Mouse (Mus musculus): ENCODE results near the gene Thada. TPM values are rescaled to one million over a fixed set of nuclear protein-coding genes. Genes with fewer than 3 reads are reported as not detected.

Gene Thada
- 1 to 10 TPM; 5.6 to 6.8 TPM for total RNA-seq (2021)
- long read RNA-seq, experiment 1, full-length matches to known transcripts: 2 of 3 reads
- long read RNA-seq, experiment 1, partial matches to known transcripts: 0 of 3 reads
- long read RNA-seq, experiment 1, other reads (novel, unspliced or antisense): 1 of 3 reads
- long read RNA-seq, experiment 2, partial matches to known transcripts: 2 of 3 reads
- long read RNA-seq, experiment 2, other reads (novel, unspliced or antisense): 1 of 3 reads

DNA sequence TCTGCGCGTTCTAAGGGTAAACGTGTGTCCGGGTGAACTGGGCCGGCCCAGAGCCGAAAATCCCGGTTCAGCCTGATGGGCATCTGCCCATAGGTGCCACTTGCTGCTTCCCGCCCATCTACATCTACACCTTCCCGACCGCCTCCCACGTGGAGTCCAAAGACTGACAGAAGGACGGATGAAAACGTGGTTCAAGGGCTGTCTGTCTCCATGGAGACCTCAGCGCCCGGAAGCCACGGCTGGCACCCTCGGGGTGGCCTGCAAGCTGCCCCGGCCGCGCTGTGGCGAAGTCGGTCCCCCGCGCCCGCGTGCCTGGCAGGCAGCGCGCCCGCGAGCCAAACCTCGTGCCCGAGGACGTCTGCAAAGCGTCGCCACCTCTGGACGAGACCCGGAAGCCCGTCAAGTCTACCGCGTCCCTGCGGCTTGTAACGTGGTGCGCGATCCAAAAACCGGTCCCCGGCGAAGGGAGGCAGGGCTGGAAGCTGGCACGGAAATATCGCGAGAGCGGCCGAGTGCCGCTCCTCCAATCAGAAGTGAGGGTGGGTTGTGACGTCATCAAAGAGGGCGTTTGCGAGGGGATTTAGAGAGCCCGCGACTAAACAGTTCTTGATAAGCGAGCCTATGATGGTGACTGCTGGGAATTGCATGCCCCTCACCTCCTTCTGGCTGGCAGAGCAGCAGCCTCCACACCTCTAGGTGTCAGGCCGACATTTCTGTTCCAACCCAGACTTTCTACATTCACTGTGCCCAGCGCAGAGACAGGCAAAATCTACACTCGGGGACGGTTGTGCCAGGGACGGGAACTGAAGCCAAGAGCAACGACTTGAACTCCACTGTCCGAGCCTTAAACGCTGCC is at the start of gene Thada:
Gene Thada, minus strand, starts transcription at position 453 of the 856 bp plus-strand sequence.
- H3K27ac ChIP-seq: peak within 1 kb of the TSS; percentile 89
- peak; percentile 97 for DNase-seq
- intact Hi-C loops (cut with DNase I): no loop called here
- TF ChIP-seq CTCF (IDR thresholded peaks at IDR 0.05): no peak
- peak within 1 kb of the TSS; percentile 92 for H3K4me3 ChIP-seq

DNA sequence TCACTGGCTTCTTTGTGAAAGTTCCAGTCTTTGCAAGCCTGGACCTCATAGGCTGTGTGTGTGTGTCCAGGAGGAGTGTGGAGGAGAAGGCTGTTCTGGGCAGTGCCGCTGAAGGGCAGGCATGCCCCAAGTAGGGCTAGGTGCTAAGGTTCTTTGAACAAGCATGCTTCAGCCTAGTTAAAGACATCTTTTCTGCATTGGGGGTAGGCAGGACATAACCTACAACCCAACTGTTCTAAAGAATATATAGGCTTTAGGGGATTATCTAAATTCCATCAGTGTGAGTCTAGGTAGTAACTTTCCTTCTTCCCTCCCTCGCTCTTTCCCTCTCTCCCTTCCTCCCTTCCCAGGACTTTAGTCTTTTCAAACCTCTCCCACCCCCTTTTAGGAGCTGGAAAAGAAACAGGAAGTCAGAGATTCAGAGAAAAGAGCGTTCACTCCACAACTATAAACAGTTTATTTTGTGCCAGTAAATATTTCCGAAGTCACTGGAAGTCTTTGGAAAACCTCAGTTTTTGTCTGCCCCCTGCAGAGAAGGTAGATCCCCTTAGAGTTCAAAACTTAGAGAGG is 46.6 kb upstream of the Thada start:
- DNase-seq: peak; percentile 23
- peak overlapping the region; percentile 83 for H3K27ac ChIP-seq
- no peak for TF ChIP-seq CTCF (IDR thresholded peaks at IDR 0.05)
- intact Hi-C loops (cut with DNase I): no loop called here
- H3K4me3 ChIP-seq: peak overlapping the region; percentile 84

DNA sequence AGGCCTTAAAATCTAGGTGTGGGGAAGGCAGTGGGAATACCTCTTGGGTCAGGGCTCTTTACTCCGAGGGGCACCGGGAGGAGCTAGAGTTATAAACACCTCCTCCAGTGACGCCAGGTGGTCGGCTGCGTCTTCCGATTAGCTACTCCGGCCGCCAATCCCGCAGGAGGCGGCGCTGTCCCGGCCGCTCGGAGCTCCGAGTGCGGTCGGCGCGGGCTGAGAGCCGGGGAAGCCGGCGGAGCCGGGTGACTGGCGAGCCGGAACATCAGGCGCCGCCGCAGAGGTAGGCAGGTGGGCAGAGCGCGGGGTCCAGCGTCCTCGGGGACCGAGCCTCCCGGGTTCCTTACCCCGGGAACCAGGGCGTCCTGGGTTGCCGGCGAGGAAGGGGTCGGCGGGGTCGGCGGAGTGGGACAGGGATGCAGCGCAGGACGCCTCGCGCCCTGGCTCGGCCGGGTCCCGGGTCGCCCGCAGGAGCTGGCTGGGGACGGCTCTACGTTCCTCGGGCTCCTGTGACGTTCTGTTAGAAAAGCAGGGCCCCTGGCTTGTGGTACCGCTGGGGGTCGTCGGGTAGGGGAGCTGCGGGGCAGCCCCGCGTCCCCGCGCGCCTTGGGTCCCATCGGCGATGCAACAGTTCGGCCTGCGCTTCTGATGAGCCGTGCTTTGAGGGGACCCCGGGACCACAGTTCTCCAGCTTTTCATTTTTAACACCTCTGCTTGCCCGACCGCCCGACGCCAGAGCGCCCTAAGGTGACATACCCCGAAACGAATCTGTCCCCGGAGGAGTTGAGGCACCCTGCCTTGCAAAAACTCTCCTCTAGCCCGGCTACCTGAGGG is 45.9 kb upstream of the Thada start, which contains the start of gene Plekhh2:
Gene Plekhh2, plus strand, starts transcription at position 214 of the 834 bp plus-strand sequence.
- intact Hi-C loops (cut with DNase I): no loop called here
- peak within 1 kb of the TSS; percentile 83 for H3K27ac ChIP-seq
- peak within 1 kb of the TSS; percentile 84 for H3K4me3 ChIP-seq
- peak; percentile 32 for TF ChIP-seq CTCF (IDR thresholded peaks at IDR 0.05)
- DNase-seq: peak; percentile 92

DNA sequence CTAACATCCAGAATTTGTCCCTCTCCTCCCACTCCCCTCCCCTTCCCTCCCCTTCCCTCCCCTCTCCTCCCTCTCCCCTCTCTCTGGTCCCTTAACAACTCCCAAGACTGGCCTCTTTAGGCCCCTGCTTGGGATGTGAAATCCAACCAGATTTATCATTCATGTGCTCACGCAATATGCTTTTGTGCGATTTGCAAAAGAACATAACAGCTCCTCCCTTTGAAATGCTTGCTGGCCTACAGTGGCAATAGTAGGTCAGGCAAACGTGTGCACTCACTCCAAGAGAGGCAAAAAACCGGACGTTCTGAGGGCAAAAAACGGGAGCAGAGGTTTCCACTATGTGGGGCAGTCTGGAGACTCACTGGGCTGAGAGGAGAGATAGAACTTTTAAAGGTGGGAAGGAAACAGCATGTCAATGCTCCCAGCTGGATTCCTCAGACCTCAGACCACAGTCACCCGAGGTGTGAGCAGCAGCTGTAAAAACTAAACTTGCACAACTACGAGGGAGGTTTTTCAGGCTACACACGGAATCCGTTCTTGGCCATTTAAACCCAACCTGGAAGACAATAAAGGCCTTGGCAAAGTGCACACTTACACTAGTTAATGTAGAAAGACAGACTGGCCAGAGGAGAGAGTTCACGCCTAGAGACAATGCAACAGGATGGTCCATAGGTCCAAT is 45.1 kb upstream of the Thada start:
- H3K27ac ChIP-seq: peak overlapping the region; percentile 83
- peak overlapping the region; percentile 84 for H3K4me3 ChIP-seq
- intact Hi-C loops (cut with DNase I): no loop called here
- DNase-seq: no peak
- TF ChIP-seq CTCF (IDR thresholded peaks at IDR 0.05): no peak

DNA sequence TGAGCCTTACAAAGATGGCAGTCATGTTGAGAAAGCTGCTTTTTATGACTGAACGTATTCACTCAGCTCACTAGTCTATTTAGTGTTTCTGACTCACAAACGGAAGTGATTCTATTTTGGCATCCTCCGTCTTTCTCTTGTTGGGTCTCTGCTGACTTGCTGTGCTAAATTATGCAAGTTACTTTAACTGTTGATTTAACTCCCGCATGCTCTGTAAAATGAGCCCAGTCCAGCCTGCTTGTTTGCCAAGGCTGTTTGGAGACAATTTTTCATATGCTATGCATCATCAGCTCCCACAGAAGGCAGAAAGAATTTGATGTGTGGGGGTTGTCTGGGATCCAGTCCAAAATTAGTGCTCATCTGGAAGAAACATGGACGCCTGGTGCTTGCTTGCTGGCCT is 44.4 kb upstream of the Thada start:
- Histone ChIP-seq H3K4me3 (no peak overlapping the region), H3K27ac (peak overlapping the region; percentile 83)
- no peak for TF ChIP-seq CTCF (IDR thresholded peaks at IDR 0.05)
- intact Hi-C loops (cut with DNase I): no loop called here
- peak; percentile 21 for DNase-seq

DNA sequence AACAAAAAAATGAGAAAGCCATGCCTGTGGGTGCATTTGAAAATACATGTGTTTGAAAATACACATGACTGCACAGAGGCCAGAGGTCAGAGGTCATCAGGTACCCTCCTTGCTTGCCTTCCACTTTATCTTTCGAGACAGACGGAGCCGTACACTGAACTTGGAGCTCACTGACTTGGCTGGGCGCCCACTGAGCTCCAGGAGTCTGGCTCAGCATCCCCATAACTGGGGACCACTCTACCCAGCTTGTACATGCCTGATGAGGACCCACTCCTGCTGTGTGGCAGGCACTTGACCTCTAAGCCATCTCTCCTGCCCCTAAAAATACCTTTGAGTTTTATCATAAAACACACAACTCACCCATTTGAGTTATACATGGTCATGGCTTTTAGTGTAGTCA is 43.2 kb upstream of the Thada start:
- no peak overlapping the region for H3K4me3 ChIP-seq
- H3K27ac ChIP-seq: no peak overlapping the region
- TF ChIP-seq CTCF (IDR thresholded peaks at IDR 0.05): no peak
- intact Hi-C loops (cut with DNase I): no loop called here
- DNase-seq: peak; percentile 21

DNA sequence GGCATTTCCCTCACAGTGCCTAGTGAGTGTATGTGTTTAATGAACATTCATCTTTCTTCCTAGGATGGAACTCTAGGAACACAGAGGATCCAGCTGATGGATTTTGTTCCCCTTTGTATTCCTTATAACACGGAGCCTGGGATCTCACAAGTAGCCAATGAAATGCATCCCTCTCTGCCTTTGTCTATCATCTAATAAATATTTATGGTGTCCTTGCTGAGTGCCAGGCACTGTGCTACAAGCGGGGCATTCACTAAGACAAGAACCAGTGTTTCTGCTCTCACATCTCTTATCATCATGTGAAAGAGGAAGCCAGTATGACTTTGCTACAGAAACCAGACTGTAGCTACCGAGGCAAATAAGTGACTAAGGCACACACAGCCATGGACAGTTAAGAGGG is 42.7 kb upstream of the Thada start:
- TF ChIP-seq CTCF (IDR thresholded peaks at IDR 0.05): no peak
- no peak for DNase-seq
- Histone ChIP-seq H3K27ac (no peak overlapping the region), H3K4me3 (no peak overlapping the region)
- intact Hi-C loops (cut with DNase I): no loop called here

DNA sequence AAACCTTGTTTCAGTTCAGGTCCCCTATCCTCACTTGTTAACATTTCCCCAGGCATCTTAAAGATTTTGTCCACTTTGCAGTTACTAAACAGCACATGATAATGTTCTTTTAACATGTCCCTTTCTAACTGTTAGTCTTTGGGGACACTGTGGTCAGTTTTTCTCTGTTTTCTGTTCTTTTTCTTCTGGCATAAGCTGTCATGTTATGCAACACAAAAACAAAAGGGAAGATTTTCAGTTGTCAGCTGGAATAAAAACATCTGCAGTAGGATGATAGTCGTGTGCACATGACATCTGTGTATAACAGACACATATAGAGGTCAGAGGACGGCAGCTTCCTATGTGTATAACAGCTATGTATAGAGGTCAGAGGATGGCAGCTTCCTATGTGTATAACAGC is 39.9 kb upstream of the Thada start:
- 0 out of 2 replicates have a peak overlapping the region, but pooled peaks have one; percentile 49 for H3K27ac ChIP-seq
- intact Hi-C loops (cut with DNase I): no loop called here
- no peak for DNase-seq
- no peak overlapping the region for H3K4me3 ChIP-seq
- no peak for TF ChIP-seq CTCF (IDR thresholded peaks at IDR 0.05)

DNA sequence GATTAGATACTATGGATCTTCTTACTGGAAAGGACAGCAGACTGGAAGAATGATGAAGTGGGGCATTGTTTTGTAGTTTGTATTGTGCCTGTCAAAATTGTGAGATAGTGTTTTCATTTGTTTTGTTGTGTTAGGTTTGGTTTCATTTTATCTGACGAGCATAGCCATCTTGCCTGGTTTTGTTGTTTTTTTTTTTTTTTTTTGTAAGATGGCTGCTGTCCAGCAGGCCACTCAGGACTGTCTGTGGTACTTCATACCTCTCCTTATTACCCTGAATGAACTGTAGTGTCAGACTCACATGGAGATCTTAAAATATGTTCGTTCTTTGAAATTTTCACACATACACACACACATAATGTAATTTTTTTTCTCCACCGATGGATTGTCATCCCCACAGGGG is 36.3 kb upstream of the Thada start:
- intact Hi-C loops (cut with DNase I): no loop called here
- H3K27ac ChIP-seq: no peak overlapping the region
- TF ChIP-seq CTCF (IDR thresholded peaks at IDR 0.05): no peak

DNA sequence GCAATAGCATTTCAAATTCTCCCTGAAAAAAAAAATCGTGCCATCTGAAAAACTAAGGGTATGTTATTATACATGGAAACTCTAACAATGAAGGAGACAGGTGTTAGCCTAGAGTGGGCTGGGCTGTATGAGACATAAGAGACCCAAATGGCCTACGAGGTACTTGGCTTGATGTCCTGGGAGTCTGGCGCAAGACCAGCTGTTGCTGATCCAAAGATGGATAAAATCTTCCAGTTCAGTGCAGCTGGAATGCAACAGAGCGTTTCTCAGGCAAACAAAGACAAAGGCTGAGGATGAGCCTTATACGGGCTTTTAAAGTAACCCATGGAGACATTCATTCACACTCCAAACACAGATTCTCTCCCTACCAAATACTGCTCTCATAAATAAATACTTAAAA is 32.6 kb upstream of the Thada start:
- TF ChIP-seq CTCF (IDR thresholded peaks at IDR 0.05): no peak
- intact Hi-C loops (cut with DNase I): no loop called here
- H3K27ac ChIP-seq: peak overlapping the region; percentile 68
- H3K4me3 ChIP-seq: no peak overlapping the region
- DNase-seq: peak; percentile 51

More for the DNA sequence above, 36.3 kb upstream of the Thada start:
- no peak overlapping the region for H3K4me3 ChIP-seq
- DNase-seq: no peak

DNA sequence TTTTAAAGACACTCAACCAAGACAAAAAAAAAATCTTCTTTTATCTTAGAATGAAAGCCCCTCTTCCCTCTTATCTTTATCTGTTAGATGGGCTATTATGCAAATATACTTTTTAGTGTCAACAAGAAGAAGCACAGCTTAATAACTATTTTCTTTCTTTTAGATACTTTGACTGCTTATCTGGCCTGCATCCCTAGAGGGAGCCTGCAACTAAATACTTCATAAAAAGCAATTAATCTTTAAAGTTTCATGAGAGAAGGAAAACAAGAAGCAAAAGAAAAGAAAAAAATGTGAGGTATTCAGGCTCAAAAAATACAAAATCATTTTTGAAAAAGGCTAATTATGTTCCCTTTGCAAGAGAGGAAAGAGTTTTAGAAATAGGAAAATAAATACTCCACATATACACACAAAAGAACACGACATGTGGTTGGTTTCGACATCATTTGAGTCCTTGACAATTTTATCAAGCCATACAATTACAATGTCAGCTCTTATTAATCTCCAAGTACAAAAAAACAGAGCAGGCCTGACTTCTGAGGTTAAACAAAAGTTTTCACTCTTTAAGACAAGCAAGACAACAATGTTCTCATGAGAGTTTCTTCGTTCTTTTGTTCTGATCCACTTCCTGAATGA is 32.1 kb upstream of the Thada start:
- intact Hi-C loops (cut with DNase I): no loop called here
- peak; percentile 17; the same call in 1 of the 2 replicates for TF ChIP-seq CTCF (IDR thresholded peaks at IDR 0.05)
- Histone ChIP-seq H3K27ac (peak overlapping the region; percentile 68), H3K4me3 (no peak overlapping the region)
- DNase-seq: no peak
